Mouse (Mus musculus): ENCODE results near the gene Cadps. TPM values are rescaled to one million over a fixed set of nuclear protein-coding genes. Genes with fewer than 3 reads are reported as not detected.

Gene Cadps
- total RNA-seq, 2 experiments from 2014 or later, result 0.05 TPM; not detected in 1

- DNase-seq, result no peak
Measured at GRCm38 (mm10) chr14:12388806-12389436, 434.0 kb downstream of the Cadps start.

GRCm38 (mm10) chr14:12388192-12388795 lies 434.6 kb downstream of the Cadps start:
- DNase-seq, result no peak

DNA sequence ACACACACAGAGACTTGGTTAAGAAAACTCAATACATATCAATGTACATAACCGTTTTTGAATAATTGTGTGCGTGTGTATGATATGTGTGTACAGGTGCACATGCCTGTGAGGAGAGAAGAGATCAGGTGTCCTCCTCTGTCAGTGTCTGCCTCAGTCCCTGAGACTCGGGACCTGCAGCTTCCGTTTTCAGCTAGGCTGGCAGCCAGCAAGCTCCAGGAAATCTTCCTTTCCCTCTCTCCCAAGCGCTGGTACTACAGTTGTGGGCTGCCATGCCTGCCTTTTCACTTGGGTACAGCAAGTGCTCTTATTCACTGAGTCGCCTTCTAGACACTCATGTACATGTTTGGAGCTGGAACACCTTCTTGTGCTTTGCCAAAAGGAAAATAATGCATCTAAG lies 435.7 kb downstream of the Cadps start:
- no peak for DNase-seq

GRCm38 (mm10) chr14:12377883-12378282 lies 445.0 kb downstream of the Cadps start:
- DNase-seq, result no peak

- DNase-seq, result no peak
Measured at GRCm38 (mm10) chr14:12377289-12377688, 445.6 kb downstream of the Cadps start.

DNA sequence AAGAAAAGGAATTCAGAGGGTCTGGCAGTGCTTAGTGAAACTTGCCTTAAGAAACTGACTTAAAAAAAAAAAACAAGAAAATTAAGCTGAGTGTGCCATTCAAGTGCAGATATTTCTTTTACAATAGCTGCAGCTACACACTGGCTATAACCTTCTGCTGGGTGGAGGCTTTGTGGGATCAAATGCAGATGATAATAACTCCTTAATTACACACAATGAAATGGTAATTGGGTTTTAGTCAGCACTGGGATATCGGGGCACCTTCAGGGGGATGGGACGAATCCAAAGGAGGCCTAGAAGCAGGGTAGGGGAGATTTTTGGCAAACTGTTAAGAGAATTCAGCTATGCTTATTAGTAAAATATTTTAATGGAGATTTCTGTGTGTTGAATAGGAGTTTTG lies 447.4 kb downstream of the Cadps start:
- DNase-seq, result no peak

DNA sequence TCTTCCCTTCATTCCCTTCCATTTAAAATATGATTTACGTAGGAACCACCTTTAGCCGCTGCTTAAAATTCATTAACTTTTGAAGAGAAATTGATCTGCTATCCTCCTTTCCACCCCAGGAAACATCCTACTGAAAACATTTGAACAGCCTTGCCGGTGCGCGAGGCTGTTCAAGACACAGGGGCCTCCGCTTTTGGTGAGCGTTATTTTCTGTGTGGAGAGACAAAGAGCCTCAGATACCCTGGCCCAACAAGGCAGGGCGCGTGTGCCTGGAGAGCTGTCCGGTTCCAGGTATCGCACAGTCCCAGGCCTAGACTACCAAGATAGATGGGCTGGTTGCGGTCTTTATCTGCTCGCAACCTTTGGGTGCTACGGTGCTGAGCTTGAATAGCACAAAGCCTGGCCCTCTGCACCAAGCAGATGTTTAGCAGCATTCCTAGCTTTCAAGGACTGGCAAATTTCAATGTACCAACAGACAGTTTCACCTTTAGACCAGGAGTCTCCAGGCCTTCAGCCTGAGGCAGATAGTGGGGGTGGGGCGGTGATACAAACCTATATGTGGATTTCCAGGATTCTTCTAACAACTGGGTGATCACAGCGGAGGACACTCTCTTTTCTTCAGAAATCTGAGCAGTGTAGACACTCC lies 472.5 kb downstream of the Cadps start:
- DNase-seq, result no peak

GRCm38 (mm10) chr14:12349334-12350090 lies 473.4 kb downstream of the Cadps start:
- no peak for DNase-seq

GRCm38 (mm10) chr14:12348089-12348488 lies 474.8 kb downstream of the Cadps start, which contains the start of gene Fezf2:
Gene Fezf2, minus strand, starts transcription at chr14:12348189.
- no peak for DNase-seq

DNA sequence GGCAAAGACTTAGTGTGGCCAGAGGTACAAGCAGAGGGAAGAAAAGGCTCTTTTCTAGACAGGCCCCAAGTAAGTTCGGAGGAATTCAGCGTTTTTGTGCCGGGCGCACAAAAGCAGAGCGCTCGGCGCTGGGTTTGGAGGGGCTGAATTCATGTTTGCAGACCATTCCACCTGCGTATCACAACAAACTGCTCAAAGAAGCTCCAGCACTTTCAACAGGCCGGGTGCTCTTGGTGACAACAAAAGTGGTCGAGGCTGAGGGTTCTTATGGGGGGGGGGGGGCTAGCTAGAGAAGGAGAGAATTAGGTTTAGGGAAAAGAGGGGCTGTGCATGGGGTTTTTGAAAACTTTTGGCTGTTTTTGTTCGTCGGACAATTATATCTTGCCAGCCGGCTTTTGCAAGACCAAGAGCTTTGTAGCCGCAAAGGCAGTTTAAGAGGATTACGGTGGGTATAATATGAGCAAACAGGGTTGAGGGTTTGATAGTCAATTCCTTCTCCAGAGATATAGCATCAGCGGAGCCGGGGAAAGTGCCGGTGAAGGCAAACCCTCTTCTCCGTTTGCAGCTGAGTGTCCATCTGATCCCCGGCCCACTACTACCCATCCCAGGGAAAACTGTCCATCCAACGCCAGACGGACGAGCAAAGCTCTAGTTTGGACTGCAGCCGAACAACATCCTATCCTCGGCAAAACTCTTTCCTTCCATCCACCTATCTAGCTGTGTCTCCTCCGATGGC lies 475.8 kb downstream of the Cadps start:
- no peak for DNase-seq

- no peak for DNase-seq
Measured at GRCm38 (mm10) chr14:12346011-12346864, 476.6 kb downstream of the Cadps start.

- DNase-seq, result no peak
Measured at GRCm38 (mm10) chr14:12345241-12345921, 477.5 kb downstream of the Cadps start.

DNA sequence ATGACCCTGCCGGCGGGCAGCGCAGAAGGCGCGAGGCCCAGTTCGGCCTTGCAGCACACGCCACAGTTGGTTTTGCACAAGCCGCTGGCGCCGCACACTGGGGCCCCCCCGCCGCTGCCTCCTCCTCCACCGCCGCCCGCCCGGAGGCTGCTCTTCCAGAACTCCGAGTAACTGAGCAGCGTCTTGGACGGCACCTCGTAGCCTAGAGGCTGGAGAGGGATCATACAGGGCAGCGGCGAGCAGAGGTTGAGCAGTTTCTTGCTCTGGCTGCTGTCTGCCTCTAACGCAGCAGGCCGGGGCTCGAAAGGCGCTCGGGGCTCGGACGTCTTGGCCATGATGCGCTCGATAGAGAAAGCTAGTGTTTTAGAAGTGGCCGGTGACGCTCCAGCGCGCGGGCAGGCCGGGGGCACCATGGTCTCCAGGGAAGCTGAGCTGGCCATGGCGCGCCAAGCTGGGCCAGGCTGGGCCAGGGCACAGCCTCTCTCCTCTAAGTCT lies 478.1 kb downstream of the Cadps start:
- no peak for DNase-seq

- no peak for DNase-seq
Measured at GRCm38 (mm10) chr14:12344061-12344745, 478.7 kb downstream of the Cadps start.

GRCm38 (mm10) chr14:12343451-12343941 lies 479.4 kb downstream of the Cadps start:
- DNase-seq, result no peak

DNA sequence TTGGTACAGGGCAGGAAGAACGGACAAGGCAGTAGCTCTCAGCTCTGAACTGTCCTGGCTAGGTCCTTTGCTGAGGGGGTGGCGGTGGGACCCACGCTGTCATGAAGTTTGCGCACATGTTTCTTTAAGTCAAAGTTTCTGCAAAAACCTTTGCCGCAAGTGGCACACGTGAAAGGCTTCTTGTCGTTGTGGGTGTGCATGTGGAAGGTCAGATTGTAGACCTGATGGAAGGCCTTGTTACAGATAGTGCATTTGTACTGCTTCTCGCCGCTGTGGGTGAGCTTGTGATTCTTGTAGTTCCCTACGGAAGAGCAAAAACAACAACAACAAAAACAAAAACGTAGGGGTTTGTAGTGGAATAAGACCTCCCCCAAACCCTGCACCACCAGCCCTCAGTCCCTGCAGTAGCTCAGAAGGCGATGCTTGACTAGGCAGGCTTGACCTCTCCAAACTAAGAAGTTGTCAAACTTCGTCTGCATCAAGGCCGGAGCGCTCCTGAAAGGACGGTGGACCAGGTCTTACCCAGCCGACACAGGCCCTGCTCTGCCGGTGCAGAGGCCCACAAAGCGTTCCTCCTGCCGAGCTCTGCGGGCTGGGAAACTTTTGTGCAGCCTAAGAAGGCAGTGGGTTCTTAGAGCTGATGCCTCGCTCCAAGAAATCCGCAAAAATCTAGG lies 480.3 kb downstream of the Cadps start:
- DNase-seq, result no peak

DNA sequence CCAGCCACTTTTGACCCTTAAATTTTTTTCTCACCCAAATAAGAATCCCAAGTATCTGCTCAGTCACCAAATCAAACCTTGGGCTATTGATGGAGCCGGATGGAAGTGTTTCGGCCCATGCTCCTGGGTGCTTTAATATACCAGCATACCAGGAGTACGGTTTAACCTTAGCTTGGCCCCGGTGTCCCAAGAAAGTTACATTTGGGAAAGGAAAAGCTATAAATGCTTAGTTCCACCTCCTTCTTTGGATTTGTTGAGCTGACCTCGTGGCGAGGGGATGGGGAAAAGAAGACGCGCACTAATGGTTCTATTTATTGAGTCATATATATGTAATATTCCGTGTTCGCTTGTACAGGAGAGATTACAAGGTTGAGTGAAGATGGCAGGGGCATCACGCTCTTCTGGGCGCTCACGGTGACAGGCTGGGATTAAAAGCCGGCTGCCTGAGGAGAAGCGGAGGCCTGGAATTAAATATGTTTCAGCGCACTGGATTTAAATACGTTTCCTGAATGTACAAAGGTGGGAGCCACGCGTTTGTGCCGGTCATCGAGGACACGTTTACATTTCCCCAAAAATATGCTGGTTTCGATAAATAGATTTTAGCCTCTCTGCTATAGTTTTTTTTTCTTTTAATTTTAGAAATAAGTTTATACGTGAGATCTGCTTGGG lies 481.0 kb downstream of the Cadps start:
- DNase-seq, result no peak

DNA sequence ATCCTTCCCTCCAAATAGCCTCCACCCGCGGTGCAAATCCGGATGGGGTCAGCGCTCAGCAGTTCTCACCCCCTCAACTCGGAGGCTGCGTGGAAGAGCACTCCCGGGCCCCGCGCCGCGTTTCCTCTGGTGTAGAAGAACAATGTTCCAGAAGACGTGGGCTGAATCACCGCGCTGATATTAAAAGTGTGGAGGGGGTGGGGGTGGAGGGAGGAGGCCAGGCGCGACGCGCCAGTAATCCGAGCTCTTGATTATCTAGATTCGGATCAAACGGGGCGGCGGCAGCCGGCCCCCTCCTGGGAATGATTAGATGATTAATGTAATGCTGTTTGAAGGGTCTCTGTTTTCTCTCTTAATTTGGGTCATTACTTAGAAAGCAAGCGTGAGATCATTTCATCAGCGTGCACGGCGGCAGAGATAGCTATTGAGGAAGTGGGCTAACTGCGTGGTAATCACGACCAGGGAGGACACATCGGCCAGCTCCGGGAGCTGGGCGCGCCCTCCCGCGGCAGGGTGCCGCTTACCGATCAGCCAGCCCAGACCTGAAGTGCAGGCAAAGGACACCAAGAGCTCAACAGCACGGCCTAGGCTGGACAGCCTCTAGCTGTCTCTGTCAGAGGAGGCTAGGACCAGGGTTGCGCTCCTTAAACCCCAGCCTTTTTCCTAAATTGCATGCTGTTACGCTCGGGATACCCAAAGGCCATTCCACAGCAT lies 481.6 kb downstream of the Cadps start:
- DNase-seq, result no peak

Measured in gastrocnemius, postnatal 25 days (tissue).